Mouse (Mus musculus) adrenal gland, adult 8-10 months (tissue): ENCODE results near the gene 1700021F07Rik. TPM values are rescaled to one million over a fixed set of nuclear protein-coding genes. Genes with fewer than 3 reads are reported as not detected.

Experiments used
- DNase-seq: peaks from one replicate; pipeline ENCODE4 v3.0.0; 2022
- total RNA-seq, 4 experiments: library from RNA; stranded (reverse); gene quantifications; 2 replicates each; pipeline ENCODE4 v1.2.4; 2022

Gene 1700021F07Rik
- not detected for total RNA-seq

DNA sequence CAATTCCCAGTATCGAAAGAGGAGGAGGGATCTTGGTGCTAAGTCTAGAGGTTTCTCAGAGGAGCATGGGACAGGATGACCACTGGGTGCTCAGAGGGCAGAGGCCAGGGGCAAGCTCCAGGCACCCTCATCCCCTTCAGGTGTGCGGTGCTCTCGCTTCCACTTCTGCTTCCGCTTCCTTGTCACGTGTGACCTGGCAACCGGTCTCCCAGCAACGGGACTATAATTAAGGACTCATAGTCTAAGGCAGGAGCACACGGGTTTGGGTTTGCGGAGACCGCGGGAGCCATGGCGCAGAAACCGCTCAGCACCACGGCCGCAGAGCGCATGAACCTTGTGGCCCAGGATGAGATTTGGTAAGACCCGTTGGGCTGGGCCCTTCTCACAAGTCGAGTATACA is at the start of gene 1700021F07Rik:
1700021F07Rik (plus strand) TSS at position 211 of the 400 bp plus-strand sequence.
- DNase-seq, result no peak

DNA sequence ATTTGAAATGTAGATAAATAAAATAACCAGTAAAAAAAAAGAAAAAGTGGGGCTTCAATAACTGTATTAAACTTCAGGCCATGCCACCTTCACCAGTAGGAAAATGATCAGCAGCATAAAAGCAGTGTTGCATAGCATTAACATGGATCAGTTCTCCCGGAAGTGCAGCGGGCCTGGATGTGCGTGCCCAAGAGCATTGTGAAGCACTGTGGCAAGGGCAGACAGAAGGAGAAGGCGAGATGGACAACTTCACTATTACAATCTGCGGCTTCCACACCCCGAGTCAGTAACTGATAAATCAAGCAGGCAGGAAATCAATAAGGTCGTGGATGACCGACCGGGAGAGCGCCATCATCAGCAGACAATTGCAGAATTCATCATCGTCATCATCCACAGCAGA is 49.2 kb upstream of the 1700021F07Rik start:
- no peak for DNase-seq

DNA sequence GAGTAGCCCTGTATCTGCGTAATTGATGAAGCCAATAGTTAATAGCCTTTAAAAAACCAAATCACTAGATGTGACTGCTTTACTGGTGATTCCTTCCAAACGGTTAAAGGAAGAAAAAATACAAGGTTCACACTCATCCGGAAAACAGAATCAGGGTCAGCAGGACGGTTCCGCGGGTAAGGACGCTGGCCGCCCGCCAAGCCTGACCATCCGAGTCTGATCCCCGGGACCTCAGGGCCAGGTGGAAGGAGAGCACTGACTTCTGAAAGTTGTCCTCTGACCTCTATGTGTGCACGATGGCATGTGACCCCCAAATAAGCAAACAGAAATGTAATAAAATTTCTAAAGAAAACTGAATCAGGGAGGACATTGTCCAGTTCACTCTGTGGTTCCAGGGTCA is 43.3 kb upstream of the 1700021F07Rik start:
- no peak for DNase-seq

- no peak for DNase-seq
Observed at GRCm38 (mm10) chr2:173484486-173484885, 37.9 kb upstream of the 1700021F07Rik start.

- no peak for DNase-seq
Observed at GRCm38 (mm10) chr2:173499612-173500011, 22.8 kb upstream of the 1700021F07Rik start.

- no peak for DNase-seq
Observed at GRCm38 (mm10) chr2:173513977-173514376, 8.4 kb upstream of the 1700021F07Rik start.

DNA sequence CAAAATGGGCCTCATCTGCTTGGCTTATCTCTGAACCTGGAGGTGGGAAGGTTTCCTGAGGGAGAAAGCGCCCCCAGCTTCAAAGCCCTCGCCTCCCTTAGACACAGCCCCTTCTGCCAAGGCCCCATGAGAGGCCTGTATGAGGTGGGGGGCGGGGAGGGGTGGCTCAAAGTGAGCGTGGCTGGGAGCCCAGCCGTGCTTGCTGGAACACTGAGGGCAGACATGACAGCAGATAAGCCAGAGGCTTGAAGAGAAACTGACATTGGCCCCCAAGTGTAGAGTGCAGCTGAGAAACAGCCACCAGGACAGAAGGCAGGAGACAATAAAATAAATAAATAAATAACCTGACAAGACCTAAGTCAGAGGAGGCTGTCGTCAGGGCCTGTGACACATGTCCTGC is 7.2 kb upstream of the 1700021F07Rik start:
- no peak for DNase-seq

DNA sequence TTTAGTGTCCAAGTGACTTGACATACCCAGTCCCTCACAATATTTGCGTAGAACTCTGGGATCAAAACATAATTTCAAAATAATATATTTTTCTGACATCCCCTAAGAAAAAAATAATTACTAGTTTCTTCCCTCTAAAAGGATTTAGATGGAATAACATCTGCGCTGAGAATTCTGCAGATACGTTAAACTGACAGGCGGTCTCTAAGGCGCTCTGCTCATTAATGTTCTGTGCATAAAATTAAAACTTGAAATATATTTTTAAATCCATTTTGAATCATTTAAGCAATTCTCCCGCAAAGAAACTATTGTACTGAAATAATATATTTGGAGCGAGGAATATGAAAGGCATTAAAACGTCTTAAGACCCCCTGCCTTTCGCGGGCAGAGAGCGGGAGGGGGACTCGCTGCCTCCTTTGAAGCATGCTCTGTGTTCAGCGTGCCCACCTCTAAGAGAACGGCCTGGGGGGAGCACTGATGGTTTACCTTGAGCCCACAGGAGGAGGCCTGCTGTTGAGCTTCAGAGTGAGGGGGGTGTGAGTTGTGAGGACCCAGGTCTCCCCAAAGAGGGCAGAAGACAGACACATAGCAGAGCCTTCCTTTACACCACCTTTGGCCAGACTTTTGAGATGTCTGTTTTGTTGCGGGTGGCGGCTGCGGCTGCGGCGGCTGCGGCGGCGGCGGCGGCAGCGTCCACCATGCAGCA is 6.1 kb upstream of the 1700021F07Rik start:
- DNase-seq, result no peak

- no peak for DNase-seq
Observed at GRCm38 (mm10) chr2:173528493-173528892, 6.1 kb downstream of the 1700021F07Rik start.

DNA sequence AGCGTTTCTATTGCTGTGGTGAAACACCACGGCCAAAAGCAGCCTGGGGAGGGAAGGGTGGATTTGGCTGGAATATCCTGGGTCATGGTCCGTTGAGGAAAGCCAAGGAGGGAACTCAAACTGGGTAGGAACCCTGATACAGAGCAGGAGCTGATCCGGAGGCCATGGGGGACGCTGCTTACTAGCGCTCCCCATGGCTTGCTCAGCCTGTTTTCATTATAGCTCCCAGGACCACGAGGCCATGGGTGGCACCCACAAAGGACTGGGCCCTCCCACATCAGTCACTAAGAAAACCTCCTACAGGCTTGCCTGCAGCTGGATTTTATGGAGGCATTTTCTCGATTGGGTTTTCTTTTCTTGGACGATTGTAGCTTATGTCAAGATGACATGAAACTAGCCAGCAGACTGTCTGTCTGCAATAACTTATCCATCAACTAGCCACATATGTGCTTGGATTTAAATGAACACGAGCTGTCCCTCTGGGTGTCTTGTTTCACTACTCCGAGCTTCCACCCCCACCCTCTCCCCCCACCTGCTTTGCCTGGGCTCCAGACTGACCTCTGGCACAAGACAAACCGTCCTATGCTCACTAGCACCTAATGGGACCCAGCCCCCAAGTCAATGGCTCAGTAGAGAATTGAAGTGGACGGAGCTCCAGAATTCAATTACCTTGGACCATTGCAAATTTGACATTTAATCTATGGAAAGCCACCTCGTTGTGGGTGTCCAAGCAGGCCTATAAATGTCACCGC is 10.5 kb downstream of the 1700021F07Rik start:
- no peak for DNase-seq

DNA sequence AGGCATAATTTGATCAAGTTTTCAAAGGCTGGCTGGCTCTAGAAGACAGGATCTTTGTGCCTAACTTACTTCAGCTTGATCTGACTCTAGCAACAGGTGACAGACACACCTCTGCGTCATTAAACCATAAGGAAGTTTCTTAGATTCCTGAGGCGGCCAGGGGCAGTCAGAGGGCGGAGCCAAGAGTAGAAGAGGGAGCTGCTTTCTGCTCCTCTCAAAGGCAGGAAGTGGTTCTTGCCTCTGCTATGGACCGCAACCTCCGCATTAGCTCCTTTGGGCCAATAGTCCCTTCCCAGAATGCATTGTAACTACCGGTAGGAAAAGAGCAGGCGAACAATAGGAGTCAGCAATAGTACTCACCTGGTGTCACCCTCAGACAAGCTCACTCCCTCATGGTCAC is 12.2 kb downstream of the 1700021F07Rik start:
- DNase-seq, result no peak

DNA sequence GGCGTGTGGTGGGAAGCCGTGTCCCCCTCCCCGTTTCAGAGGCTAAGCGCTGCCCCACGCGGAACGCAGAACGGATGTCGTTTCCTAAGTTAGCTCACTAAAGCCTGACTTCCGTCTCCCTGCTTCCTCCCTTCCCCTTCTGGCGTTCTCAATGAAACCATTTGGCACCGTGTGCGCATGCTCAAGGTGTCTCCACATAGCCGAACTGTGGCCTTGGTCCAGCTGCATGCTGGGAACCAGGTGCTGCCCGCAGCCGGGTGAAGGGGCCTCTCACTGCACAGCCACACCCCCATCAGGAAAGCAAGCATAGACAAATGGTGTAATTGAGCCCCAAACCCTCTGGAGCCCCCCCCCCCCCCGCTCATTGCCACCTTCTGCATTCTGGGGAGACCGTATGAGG is 13.0 kb downstream of the 1700021F07Rik start:
- no peak for DNase-seq

- no peak for DNase-seq
Observed at GRCm38 (mm10) chr2:173535886-173536285, 13.5 kb downstream of the 1700021F07Rik start.

GRCm38 (mm10) chr2:173539781-173540180 is 17.4 kb downstream of the 1700021F07Rik start:
- no peak for DNase-seq

DNA sequence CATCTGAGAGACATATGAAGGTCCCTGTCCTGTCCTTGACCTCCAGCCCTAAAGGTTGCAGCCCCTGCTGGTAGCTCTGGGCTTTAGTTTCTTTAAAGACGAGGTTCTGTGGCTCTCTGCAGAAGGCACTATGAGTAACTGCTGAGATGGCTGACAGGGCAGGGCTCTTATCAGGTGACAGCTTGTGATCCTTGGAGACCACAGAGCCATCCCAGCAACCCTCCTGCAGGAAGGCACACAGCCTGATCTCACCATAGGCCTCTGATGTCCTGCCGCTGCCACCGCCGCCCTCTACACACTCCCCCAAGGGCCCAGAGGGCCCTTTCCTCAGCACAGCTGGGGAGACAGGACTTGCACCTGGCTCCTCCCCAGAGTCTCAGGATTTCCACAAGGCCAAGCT is 19.4 kb downstream of the 1700021F07Rik start:
- DNase-seq, result no peak

DNA sequence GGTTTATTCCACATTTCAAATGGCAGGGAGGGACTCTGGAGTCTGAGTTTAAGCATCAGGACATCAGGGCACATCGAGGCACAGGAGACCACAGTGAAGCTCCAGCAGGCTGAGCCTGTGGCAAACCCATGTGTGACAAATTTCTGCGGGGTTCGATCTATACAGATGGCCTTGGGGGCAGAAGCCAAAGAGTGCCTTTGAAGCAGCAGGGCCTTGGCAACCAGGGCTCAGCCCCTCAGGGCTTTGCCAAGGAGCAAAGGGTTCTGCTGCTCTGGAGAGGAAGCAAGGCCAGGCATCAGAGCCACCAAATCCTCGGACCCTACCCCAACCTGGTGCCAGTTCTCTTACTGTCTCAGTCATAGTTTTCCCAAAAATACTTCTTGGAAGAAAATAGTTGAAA is 20.3 kb downstream of the 1700021F07Rik start:
- peak; percentile 32 for DNase-seq

DNA sequence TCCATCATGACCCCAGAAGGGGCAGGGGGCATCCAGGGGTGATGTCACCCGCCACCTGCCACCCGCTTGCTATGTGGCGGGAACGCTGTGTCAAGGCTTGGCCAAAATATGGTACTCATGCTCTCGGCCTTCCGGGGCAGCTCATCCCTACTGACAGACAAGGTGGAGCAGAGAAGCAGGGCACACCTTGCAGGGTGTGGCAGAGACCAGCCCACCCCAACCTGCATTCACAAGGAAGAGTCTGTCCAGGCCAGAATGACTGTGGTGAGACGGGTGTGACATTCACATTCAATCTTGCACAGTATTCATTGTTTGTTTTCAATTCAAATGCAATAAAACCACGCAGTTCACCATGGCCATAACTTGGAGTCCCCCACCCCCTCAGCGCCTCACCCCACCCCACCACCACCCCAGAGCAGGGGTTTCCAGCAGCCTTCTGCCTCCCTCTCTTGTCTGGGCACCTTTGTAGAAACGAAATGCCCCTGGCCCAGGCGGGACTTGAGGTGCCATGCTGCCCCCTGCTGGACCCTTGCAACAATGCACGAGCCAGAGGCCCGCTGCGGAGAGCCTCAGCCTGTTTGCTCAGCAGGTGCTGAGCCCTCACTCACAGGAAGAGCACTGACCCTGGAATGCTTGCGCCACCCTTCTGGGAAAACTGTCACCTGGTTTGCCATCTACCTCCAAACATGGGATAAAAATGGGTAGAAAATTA is 23.8 kb downstream of the 1700021F07Rik start:
- DNase-seq, result peak; percentile 39

GRCm38 (mm10) chr2:173549236-173549635 is 26.9 kb downstream of the 1700021F07Rik start:
- no peak for DNase-seq

- peak; percentile 21 for DNase-seq
Observed at GRCm38 (mm10) chr2:173550681-173551080, 28.3 kb downstream of the 1700021F07Rik start.

DNA sequence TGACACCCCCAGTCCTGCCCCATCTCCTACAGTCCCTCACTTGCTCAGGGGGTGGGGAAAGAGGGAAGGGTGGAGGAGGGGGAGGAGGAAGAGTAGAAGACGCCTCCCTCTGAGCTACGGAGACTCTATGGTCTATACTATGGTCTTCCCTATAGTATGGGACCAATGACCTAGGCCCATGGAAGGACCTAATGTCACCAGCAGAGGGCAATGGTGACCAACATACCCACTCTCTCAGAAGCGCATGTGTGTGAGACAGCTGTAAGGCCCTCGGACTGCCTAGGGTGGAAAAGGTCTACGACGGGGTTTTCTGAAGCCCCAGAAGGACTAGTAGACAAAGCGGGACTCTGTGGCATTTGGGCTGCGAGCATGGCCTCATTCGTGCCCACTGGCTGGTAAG is 31.5 kb downstream of the 1700021F07Rik start:
- no peak for DNase-seq

DNA sequence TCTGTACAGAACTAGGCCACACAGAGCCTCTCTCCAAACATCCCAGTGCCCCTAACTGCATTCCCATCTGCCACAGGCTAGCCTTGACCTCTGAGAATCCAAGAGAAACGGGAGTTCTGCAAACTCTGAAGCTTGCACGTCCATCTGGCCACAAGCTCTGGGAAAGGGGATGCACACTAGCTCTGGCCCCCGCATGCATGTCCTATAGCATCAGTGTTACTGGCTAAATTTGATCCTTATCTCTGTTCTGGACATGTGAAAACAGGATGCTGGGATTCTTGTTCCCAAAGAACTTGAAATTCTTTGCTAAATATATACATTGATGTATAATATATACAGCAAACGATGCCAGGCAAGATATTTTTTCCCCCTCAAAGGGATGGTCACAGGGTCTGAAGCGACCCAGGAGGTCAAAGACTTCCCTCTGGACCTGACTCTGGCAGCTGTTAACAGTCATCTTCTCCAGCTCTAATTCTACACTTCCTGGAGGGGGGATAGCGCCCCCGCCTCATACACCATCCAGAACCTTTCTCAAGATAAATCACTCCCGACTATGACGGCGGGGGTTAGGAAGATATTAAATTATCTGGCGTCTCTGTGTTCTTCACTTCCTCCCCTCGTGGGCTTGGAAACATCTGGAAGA is 36.5 kb downstream of the 1700021F07Rik start:
- no peak for DNase-seq

DNA sequence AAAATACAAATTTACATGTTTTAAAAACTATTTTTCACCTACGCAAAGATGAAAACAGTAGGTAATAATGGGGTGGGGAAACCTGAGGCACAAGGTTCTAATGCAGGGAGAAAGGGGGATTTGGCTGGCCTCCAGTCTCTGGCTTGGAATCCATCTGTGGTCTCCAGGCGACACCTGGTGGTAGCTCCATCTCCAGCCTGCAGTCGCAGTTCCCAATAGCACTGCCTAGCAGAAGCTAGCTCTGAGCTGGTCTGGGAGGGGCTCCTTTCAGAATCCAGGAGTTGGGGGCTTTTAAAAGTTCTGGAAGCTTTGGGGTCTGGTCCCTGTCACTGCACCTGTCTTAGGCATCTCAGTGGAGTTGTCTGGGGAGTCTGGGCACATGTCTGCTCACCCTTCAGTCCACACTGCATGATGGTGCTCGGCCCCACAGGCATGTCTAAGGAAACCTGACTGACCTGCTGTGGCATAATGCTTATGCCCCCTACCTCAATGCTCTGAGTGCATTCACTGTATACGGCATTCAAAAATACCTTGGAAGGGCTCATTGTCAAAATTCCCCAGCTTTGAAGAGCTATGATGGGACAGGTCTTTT is 39.6 kb downstream of the 1700021F07Rik start:
- peak; percentile 23 for DNase-seq
